Mouse (Mus musculus) cerebellum, adult 2 months (tissue): Measurements from ENCODE around the gene Sdhb.

Experiments
- CTCF ChIP-seq: fragments of 200-500 bp; IDR thresholded peaks from 2 replicates; pipeline ENCODE4 v1.5.1; 2011; ENCODE audit warnings: low read depth, mild to moderate bottlenecking, control low read depth, low read length, moderate library complexity, borderline replicate concordance; ENCODE audit not compliant: insufficient read depth
- POLR2A ChIP-seq: fragments of 200-500 bp; IDR thresholded peaks from 2 replicates; pipeline ENCODE4 v1.6.1; 2011; ENCODE audit warnings: low read length, control low read depth, borderline replicate concordance; ENCODE audit not compliant: insufficient read depth

DNA sequence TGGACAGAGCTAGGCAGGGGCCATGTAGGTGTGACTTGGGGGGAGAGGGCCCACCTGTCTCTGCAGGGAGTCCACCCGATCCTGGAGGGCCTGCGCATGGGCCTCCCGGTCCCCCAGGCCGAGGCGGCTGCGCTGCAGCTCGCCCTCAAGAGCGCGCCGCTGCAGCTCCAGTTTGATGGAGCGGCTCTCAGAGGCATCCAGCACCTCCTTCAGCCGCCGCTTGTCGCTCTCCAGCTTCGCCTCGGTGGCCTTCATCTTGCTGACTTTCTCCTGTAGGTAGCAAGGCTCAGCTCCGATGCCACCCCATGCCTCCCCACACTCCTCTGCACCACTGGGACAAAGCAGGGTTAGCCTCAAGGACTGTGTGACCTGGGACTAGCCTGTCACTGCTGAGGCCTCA, 59.2 kb downstream of the Sdhb start:
- TF ChIP-seq CTCF, result no peak
- TF ChIP-seq POLR2A, result no peak
